Mouse (Mus musculus) right cerebral cortex, postnatal 4 days (tissue): ENCODE data around the gene Pdzk1ip1.

Source experiments
- DNase-seq: peaks from one replicate; pipeline ENCODE4 v3.0.0-alpha.2; 2022

The Pdzk1ip1 gene

DNA sequence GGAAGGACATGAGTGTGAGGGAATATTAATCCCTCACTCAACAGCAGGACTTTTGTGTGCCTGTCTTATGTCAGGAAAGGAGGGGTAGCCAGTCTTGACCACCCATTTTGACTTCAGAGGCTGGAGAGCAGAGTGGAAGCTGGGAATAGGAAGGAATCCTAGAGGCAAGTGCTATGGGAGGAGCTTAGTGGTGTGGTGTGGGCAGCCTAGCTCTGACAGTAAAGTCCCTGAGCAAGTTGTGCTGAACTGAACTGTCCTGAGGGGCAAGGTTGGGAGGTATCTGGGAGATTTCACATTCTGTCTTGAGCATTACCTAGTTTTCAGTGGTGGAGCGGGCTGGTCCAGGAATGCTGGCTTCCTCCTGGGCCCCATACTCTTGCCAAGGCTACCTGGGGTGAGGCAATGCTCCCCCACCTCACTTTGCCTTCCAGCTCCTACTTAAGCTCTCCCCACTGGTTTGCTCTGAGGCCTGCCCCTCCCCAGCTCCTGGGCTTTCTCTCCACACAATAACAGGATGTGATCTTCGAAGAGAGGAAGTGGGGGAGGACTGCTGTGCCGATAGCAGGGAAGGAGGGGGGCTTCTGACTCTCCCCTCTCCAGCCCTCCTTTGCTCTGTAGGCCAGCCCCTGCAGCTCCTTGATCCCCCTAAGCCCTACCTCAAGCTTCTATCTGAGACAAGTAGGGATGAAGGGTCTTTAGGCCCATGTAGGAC is 13.1 kb upstream of the Pdzk1ip1 start:
- no peak for DNase-seq

DNA sequence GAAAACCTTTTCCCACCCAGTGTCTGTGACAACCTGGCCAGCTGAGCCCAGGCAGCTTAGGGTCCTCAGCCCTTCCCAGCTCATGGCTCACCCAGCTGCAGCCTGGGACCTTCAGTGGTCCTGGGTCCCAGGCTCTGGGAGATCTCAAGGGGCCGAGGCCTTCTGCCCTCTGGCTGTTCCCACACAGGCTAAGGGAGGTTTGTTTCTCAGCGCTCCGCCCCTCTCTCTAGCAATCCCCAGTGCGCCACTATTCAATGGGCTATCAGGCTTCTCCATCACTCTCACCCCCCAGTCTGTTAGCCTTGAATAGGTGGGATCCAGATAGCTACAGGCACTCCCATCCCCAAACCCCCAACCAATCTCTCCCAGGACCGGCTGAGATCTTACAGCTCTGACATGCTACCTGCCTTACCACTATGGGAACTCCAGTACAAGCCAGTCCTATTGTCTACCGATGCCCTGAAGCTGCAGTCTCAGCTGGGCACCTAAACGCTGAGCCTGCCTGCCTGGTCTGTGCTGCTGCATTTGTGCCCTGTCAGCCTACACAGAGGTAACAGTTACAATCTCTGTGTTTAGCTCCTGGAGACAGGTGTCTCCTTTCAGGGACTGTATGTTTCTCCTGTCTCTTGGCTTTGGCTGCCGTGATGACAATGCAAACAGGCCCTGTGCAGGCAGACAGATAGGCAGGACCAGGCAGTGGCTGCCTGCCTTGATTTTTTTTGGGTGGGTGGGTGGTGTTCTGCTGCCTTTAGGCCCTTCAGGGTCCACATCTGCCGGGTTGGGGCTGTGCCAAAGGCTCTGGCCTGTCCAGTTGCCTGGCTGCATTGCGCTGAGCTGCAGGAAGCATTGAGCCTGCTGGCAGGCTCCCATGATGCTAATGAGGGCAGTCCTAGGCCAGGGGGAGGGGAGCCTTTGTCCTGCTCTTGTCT is 9.4 kb upstream of the Pdzk1ip1 start:
- peak; percentile 49 for DNase-seq

DNA sequence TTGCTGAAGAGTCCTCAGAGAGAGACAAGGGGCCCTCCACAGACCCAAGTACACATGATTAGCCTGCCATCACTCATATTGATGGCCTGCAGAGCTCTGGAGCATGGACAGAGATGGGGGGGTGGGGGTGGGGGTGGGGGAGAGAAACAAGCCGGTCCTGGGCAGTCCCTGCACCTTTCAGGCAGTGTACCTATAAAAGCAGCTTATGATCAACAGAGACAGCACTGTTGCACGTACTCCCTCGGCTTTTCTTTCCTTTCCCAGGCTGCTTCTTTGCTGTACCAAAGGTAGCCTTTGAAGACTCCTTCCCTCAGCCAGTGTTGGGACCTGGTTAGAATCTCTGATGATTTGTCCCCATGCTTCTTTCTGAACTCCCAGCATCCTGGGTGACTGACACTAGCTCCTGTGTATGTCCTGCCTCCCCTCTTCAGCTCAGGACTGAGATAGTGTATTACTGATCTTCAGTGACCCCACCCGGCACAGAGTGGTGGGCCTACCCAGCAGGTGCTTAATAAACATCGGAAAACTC is 8.6 kb upstream of the Pdzk1ip1 start:
- no peak for DNase-seq

DNA sequence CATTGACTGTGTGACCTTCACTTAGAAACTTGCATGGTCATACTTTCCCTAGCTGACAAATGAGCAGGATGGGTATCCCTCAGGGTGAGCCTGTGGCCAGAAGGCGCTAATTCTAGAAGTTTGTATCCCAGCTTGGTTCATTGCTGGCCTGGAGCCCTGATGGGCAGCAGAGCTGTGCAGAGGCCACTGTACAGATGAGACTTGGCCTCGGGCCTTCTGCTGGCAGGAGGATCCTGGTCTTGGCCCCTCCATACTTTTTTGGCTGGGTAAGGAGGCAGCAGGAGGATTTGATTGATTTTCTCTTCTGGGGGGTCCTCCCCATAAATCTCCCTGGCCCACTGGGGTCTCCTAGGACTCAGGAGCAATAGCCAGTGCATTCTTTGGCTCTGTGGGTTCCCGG is 5.5 kb upstream of the Pdzk1ip1 start:
- DNase-seq = no peak

DNA sequence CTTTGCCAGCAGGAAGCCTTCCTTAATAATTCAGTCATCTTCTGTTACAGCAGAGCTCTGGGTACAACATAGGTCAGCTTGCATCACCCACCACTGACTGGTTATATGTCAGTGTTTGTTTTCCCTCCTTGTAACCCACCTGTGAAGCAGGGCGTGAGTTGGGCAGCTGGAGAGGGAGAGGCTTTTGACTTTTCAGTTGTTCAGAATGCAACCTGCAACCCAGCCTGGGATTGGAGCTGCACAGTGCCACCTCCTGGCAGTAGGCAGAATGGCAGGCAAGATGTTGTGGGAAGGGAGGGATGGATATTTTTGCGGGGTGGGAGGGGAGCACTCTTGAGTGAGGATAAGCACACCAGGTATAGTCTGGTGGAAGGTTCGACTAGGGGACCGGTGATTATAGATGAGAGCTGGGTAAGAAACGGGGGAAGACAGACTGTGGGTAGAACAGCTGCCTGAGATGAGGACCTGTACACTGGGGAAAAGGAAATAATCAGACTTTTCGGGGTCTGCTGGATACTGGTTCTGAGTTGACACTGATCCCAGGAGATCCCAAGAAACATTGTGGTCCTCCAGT is 2.9 kb upstream of the Pdzk1ip1 start:
- peak; percentile 52 for DNase-seq

- DNase-seq = no peak
Observed at GRCm38 (mm10) chr4:115086257-115086656, 2.3 kb upstream of the Pdzk1ip1 start.

GRCm38 (mm10) chr4:115086763-115087415 is 1.6 kb upstream of the Pdzk1ip1 start:
- DNase-seq = no peak

DNA sequence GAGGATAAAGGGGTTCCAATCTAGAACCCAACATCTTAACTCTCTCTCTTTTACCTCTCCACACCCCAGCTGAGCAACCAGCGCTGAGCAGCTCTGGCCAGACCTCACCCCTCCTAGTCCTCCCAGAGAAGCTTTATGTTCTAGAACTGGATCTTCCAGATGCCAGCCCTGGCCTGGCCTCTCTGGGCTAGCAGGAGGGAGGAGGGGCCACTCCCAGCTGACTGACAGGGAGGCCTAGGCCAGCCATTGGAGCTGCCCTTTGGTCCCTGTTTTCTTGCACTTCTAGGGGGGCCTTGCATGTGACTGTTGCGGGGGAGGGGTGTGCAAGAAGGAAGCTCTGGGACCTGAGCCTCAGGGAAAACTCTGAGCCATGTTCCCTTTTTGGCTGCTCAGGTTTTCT is 2.1 kb downstream of the Pdzk1ip1 start:
- DNase-seq = no peak

- DNase-seq = no peak
Observed at GRCm38 (mm10) chr4:115091806-115092205, 3.3 kb downstream of the Pdzk1ip1 start.

GRCm38 (mm10) chr4:115093331-115093864 is 4.9 kb downstream of the Pdzk1ip1 start:
- no peak for DNase-seq

DNA sequence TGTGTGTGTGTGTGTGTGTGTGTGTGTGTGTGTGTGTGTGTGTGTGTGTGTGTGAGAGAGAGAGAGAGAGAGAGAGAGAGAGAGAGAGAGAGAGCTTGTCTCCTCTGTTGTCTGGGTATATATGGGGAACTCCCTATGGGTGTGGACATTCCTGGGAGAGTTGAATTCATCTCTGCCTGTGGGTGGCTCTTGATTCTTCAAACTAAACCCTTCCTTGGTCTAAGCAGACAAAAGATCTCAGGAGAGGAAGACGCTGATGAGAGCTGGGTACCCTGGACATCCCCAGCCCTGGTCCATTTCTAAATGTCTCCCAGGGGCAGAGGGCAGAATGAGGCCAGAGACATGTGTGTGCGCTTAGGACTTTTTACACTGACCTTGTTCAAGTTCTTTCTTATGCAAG is 5.5 kb downstream of the Pdzk1ip1 start:
- DNase-seq = no peak

DNA sequence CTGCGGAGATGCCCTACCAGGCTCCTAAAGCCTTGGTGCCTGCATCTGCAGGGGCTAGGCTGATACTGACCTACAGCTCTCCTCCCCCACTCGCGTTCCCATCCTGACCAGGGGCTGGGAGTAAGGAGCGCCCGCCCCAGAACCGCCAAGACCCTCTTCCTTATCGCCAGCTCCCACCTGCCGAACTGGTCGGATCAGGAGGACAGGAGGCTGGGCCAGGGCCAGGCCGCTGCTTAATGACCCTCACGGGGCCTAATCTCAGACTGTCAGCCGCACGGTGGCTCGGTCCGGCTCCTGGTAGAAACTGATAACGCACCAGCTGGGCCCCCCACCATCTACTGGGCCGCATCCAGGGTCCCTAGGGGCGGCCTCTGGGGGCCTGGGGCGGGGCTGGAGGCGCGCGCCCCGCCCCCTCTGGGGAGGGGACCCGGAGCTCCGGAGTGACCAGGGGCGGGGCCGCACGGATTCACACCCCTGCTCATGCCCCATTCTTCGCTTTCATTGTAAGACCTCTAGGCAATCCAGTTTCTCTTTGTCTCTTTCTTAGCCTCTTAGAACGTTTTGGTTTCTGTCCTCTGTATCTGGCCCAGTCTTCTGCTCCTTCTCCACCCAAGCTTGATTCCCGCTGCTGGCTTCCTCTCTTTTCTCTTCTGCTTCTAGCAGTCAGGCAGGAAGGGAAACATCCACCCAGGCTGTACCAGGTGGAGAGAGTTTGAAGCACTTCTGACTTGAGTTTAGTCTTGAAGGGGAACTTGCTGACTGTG is 7.3 kb downstream of the Pdzk1ip1 start:
- peak; percentile 36 for DNase-seq

- no peak for DNase-seq
Observed at GRCm38 (mm10) chr4:115096435-115097145, 8.1 kb downstream of the Pdzk1ip1 start.

- peak; percentile 44 for DNase-seq
Observed at GRCm38 (mm10) chr4:115097146-115097496, 8.6 kb downstream of the Pdzk1ip1 start.

DNA sequence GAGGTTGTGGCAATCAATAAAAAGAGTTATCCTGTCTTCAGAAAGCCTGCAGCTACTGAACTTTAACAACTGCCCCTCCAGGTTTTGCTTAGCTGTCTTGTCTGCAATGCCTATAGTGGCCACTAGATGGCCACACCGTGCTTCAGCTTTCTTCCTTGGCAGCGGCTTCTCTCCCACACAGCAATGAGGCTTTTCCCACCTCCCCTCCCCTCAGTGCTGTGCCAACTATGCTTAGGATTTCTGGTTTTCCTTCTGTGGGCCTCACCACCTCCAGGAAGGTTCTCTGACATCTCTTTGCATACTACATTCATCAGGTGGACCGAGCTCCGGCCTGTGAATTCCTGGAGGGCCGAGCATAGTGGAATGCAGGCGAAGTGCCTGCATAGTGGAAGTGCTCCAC is 13.2 kb downstream of the Pdzk1ip1 start:
- DNase-seq = peak; percentile 75

- no peak for DNase-seq
Observed at GRCm38 (mm10) chr4:115103510-115103909, 15.0 kb downstream of the Pdzk1ip1 start.

DNA sequence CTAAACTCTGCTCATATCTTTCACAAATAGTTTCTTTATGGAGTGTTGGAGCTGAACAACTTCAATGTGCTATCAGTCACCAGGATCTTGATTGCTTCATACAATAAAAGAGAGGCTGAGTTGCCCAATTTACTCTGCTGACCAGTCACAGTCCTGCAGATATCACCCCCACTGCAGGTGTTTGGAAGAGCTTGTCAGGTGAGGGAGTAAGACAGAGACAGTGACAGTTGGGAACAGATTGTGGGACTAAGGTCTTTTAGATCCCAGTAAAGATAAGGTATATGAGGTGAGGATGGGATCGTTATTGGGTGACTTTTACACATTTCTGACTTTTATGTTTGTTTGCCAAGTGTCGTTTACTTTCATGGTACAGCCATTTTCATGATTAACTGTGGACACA is 22.7 kb downstream of the Pdzk1ip1 start:
- DNase-seq = no peak

DNA sequence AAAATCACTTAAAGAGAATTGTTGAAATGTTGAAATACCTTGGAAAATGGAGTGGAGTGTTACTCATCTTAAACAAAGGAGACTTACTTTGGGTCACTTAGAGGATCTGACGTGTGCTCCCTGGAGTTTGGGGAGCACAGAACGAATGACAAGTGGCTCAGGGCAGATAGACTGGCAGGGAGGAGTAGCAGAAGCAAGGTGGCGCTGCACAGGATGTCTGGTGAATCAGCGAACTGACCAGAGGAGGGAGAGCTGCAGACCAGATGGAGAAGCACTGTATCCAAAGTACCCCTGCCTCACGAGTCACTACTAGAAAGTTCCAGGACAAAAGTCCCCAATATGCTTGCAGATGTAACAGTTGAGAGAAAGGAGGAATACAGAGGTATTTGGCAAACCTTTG is 24.8 kb downstream of the Pdzk1ip1 start:
- DNase-seq = no peak

GRCm38 (mm10) chr4:115119642-115120041 is 31.1 kb downstream of the Pdzk1ip1 start:
- DNase-seq = no peak

DNA sequence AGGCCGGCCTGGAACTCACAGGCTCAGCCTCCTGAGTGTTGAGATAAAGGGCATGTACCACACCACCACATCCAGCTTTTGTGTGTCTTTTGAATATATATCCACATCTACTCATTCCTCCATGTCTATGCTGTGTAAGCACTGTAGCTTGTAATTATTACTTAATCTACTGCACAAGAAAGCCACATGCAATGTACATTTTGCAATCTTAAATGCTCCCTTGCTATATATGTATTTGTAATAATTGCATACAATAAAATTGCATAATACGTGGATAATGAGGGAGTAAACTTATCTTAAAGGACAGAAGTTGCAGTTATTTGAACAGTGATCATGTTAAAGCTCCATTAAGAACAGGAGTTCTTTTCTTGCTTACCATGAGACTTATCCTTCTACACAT is 32.7 kb downstream of the Pdzk1ip1 start:
- no peak for DNase-seq

GRCm38 (mm10) chr4:115121608-115122007 is 33.1 kb downstream of the Pdzk1ip1 start:
- no peak for DNase-seq
